Mouse (Mus musculus) embryonic facial prominence, embryonic 15.5 days (tissue): Measurements from ENCODE around the gene Mrpl10. TPM values are rescaled to one million over a fixed set of nuclear protein-coding genes. Genes with fewer than 3 reads are reported as not detected.
A peak's percentile ranks its signal among the peaks of the same experiment; 100 is the strongest.

ENCODE experiments used
- ATAC-seq: fragments of 200-750 bp; cut with Nextera tagmentation; 2 replicates; pipeline ENCODE4 v1.8.0; 2017; ENCODE audit warnings: low read depth, moderate TSS enrichment; ENCODE audit not compliant: insufficient number of reproducible peaks, low FRiP score, low TSS enrichment
- H3K27ac ChIP-seq: fragments of 300-500 bp; sonication (generic); replicated peaks from 2 replicates; pipeline ENCODE4 v1.5.1; 2015; ENCODE audit warnings: mild to moderate bottlenecking, inconsistent platforms
- H3K27me3 ChIP-seq: fragments of 300-500 bp; sonication (generic); 2 replicates; pipeline ENCODE4 v1.6.1; 2015; ENCODE audit warnings: inconsistent platforms
- H3K36me3 ChIP-seq: fragments of 300-500 bp; sonication (generic); 2 replicates; pipeline ENCODE4 v1.6.1; 2015; ENCODE audit warnings: mild to moderate bottlenecking, inconsistent platforms
- H3K4me1 ChIP-seq: fragments of 300-500 bp; sonication (generic); 2 replicates; pipeline ENCODE4 v1.6.1; 2015; ENCODE audit warnings: inconsistent platforms
- H3K4me2 ChIP-seq: fragments of 300-500 bp; sonication (generic); replicated peaks from 2 replicates; pipeline ENCODE4 v1.6.1; 2015; ENCODE audit warnings: mild to moderate bottlenecking, inconsistent platforms
- H3K4me3 ChIP-seq: fragments of 300-500 bp; sonication (generic); replicated peaks from 2 replicates; pipeline ENCODE4 v1.5.1; 2015; ENCODE audit warnings: mild to moderate bottlenecking, inconsistent platforms
- H3K9ac ChIP-seq: fragments of 300-500 bp; sonication (generic); 2 replicates; pipeline ENCODE4 v1.6.1; 2015; ENCODE audit warnings: inconsistent platforms
- H3K9me3 ChIP-seq: fragments of 300-500 bp; sonication (generic); replicated peaks from 2 replicates; pipeline ENCODE4 v1.6.1; 2016; ENCODE audit warnings: inconsistent platforms
- WGBS: fragments of 180-500 bp; shearing (Covaris S2); methylation state at CpG from one replicate; pipeline ENCODE4 v1.1.7; 2015; 5-methylcytosine and 5-hydroxymethylcytosine counted together
- polyA plus RNA-seq: library from polyadenylated mRNA; unstranded; fragments of >200 nt; fragmentation: Nextera tagmentation; extraction: Ambion mirVana; gene quantifications from 2 replicates; pipeline ENCODE4 v1.2.1, GENCODE M21; 2015

Gene Mrpl10
- polyA plus RNA-seq, 1 experiment from 2014 or later = 77.9 TPM

DNA sequence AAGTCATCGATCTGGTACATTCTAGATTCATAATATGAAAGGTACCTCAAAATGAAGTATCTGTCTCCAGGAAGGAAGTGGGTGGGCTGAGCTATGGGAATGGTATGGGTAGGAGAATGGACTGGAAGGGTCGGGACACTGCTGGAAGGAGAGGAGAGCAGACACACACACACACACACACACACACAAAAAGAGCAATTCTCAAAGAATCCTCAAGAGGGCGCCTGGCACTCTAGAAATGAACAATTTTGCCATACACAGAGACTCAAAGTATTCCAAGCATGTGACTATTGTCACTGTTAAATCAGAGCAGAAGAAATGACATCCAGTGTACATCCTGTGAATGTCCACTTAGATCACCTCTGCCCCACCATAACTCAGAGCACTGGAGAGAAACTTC, 31.2 kb downstream of the Mrpl10 start:
- H3K4me2 ChIP-seq = no peak overlapping the region
- no peaks in the 10 kb centered on the region for H3K27me3 ChIP-seq
- H3K9me3 ChIP-seq = no peaks in the 10 kb centered on the region
- WGBS = 25% methylated on average over 3 of the region's 3 CpGs
- no peak overlapping the region for H3K27ac ChIP-seq
- ATAC-seq = no peak
- H3K36me3 ChIP-seq = peaks cover 14% of the 10 kb centered on the region; the same call in 1 of the 2 replicates
- H3K4me3 ChIP-seq = no peak overlapping the region
- no peak overlapping the region for H3K9ac ChIP-seq
- no peaks in the 10 kb centered on the region for H3K4me1 ChIP-seq

DNA sequence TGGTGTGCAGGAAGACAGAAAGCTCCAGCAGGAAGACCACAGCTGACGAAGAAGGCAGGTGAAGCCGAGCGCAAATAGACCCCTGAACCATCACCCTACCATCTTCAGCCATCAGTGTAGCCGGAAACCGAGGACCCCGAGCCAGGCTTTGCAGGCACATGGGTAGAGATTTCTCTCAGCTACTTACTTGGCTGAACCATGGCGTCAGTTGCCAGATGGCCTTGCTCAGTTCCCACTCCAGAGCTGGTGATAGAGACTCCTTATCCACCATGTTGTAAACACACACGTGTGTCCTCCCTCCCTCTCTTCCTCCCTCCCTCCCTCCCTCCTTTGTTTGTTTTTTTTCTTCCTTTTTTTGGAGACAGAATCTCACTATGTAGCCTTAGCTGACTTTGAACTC, 32.9 kb downstream of the Mrpl10 start:
- Histone ChIP-seq H3K27ac (no peak overlapping the region), H3K27me3 (no peaks in the 10 kb centered on the region), H3K4me2 (no peak overlapping the region), H3K36me3 (no peaks in the 10 kb centered on the region), H3K4me1 (no peaks in the 10 kb centered on the region), H3K4me3 (no peak overlapping the region), H3K9ac (no peak overlapping the region), H3K9me3 (no peaks in the 10 kb centered on the region)
- ATAC-seq = no peak
- whole genome bisulfite sequencing = 67% methylated on average over 8 of the region's 8 CpGs

DNA sequence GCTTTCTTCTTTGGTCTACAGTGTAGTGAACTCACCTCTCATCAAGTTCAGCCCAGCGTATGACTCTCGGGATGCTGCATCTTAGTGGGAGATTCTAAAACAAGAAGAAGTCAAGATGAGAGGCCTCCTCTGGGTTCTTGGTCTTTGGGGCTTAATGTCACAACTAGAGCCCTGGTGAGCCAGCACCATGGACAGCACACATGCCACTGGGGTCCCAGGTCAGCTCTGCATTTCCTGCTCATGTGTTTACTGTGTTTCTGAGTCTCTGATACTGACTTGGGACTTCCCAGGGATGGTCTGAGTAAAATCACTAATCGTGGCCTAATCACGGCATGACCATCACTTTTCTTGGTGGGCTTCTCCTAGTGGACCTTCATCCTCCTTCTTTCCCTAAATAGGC, 37.4 kb downstream of the Mrpl10 start:
- 51% methylated on average over 4 of the region's 4 CpGs for WGBS

DNA sequence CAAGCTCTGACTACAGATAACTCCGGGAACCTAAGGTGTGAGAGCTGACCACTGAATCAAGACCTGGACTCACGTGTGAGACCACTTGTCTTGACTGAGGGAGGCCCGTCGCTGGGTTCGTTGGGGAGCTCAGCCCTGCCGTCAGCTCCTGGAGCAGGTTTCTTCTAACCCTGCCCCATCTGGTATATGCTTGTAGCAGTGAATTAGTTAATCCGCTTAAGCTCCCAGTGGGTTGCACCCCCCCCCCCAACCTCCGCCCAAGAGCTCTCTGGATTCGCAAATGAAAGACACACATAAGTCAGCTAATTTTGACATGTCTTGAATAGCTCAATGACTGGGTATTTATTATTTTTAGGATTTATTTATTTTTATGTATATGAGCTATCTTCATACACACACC, 38.9 kb downstream of the Mrpl10 start:
- Histone ChIP-seq H3K4me3 (no peak overlapping the region), H3K36me3 (no peaks in the 10 kb centered on the region), H3K4me2 (no peak overlapping the region), H3K9ac (no peak overlapping the region), H3K27me3 (0 out of 2 replicates have a peak, but pooled peaks cover 6% of the 10 kb centered on the region), H3K4me1 (peaks cover 13% of the 10 kb centered on the region), H3K9me3 (no peaks in the 10 kb centered on the region), H3K27ac (no peak overlapping the region)
- no peak for ATAC-seq
- WGBS = 16% methylated on average over 9 of the region's 9 CpGs

More for the DNA sequence above, 37.4 kb downstream of the Mrpl10 start:
- Histone ChIP-seq H3K4me3 (no peak overlapping the region), H3K9ac (no peak overlapping the region), H3K4me2 (no peak overlapping the region), H3K27me3 (0 out of 2 replicates have a peak, but pooled peaks cover 6% of the 10 kb centered on the region), H3K27ac (no peak overlapping the region), H3K9me3 (no peaks in the 10 kb centered on the region), H3K36me3 (no peaks in the 10 kb centered on the region), H3K4me1 (peaks cover 8% of the 10 kb centered on the region)
- no peak for ATAC-seq

DNA sequence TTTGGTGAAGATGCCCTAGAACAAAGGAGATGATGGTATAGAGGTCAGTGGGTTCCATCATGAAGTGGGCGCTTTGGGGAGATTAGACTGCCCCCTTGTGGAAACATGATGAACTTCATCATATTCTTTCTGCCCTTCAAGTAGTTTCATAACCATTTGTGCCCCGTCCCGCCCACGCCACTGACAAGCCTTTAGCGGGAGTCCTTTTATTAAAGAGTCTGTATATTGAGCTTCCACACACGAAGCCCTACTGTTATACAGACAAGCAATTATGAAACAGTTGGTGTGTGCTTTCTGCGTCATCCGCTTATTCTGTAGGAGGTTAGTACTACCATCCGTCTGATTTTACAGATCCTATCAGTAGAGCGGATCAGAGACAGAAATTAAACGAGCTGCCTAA, 41.6 kb downstream of the Mrpl10 start:
- H3K4me2 ChIP-seq = no peak overlapping the region; the same call in 1 of the 2 replicates
- ATAC-seq = no peak
- no peak overlapping the region for H3K4me3 ChIP-seq
- 23% methylated on average over 11 of the region's 11 CpGs for WGBS
- no peak overlapping the region for H3K9ac ChIP-seq
- no peaks in the 10 kb centered on the region for H3K9me3 ChIP-seq
- no peak overlapping the region for H3K27ac ChIP-seq
- 0 out of 2 replicates have a peak, but pooled peaks cover 6% of the 10 kb centered on the region for H3K27me3 ChIP-seq
- peaks cover 13% of the 10 kb centered on the region for H3K4me1 ChIP-seq
- no peaks in the 10 kb centered on the region for H3K36me3 ChIP-seq

DNA sequence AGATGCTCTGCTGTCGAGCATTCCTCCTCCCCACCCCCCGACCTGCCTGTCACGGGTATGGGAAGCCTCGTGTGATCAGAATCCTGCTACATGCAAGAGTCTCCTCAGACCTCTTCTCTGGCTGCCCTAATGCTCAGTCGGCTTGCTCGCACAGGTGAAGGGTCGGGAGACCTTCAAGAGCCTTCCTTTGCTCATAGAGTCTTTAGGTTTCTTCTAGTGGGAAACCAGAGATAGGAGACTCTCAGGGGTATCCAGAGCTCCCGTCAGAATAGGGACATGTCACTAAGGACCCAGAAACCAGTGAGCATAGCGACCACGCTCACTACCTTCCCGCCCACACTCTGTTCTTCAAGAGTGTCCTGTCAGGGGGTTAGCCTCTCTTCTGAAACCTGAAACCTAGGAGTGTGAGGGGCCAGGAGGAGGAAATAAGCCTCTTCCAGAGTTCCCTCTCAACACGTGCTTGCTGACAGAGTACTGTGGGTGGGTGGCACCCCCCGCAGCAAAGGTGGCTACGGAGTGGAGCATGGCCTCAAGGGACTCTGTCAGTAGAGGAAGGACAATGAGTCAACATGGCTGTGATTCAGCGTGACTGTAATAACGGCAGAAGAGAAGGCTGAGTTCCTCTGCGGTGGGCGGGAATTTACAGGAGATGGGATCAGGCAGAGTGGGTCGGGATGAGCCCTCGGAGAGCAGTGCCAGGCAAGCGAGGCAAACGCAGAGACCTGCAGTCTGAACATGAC, 42.2 kb downstream of the Mrpl10 start:
- Histone ChIP-seq H3K4me2 (peak overlapping the region; percentile 27), H3K4me3 (no peak overlapping the region), H3K4me1 (peaks cover 13% of the 10 kb centered on the region), H3K9ac (no peak overlapping the region), H3K27ac (no peak overlapping the region), H3K36me3 (no peaks in the 10 kb centered on the region), H3K9me3 (no peaks in the 10 kb centered on the region), H3K27me3 (0 out of 2 replicates have a peak, but pooled peaks cover 6% of the 10 kb centered on the region)
- WGBS = 20% methylated on average over 22 of the region's 22 CpGs
- no peak for ATAC-seq

DNA sequence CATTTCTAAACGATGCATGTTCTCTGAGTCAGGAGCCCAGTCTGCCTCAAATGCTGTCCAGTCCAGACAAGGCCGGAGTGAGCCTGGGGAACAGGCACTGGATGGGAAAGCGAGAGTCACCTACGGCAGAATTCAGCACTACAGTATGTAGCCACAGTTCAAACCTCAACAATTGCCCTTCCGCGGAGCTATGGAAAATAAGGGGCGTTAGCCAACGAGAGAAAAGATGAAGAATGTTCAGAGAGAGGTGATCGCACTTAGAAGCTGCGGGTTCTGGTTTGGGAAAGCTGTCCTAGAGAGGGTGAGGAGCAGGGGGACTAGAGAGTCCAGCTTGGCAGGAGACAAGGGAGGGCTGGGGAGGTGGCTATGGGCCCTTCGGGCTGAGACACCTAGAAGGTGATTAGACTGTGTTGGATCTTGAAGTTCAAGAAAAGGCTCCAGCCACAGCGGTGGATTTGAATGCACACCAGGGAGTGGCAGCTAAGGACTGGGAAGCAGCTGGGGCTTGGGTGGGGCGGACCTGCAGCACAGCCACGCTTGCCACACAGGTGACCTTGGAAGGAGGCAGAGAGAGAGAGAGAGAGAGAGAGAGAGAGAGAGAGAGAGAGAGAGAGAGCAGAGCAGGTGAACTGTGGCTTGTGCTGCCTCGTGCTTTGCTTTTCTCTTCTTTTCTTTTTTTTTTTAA, 43.6 kb downstream of the Mrpl10 start:
- H3K27ac ChIP-seq = no peak overlapping the region
- WGBS = 81% methylated on average over 15 of the region's 15 CpGs
- H3K9me3 ChIP-seq = 0 out of 2 replicates have a peak, but pooled peaks cover 5% of the 10 kb centered on the region
- H3K4me1 ChIP-seq = peaks cover 13% of the 10 kb centered on the region
- 0 out of 2 replicates have a peak, but pooled peaks cover 6% of the 10 kb centered on the region for H3K27me3 ChIP-seq
- ATAC-seq = no peak
- H3K9ac ChIP-seq = no peak overlapping the region
- H3K4me3 ChIP-seq = no peak overlapping the region
- H3K4me2 ChIP-seq = no peak overlapping the region
- no peaks in the 10 kb centered on the region for H3K36me3 ChIP-seq

DNA sequence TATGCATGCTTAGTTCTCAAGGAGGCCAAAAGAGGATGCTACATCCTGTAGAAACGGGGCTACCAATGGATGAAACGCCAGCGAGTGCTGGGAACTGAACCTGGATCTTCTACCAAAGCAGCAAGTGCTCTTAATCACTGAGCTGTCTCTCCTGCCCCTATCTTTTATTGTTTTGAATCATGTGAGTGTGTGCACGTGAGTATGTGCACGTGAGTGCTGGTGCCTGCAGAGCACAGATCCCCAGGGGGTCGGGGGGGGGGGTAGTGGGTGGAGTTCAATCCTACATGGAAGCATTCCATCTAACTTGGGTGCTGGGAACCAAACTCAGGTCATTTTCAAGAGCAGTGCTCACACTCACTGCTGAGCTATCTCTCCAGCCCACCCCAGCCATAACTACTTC, 45.0 kb downstream of the Mrpl10 start:
- Histone ChIP-seq H3K9me3 (0 out of 2 replicates have a peak, but pooled peaks cover 5% of the 10 kb centered on the region), H3K27ac (no peak overlapping the region), H3K4me2 (no peak overlapping the region), H3K27me3 (0 out of 2 replicates have a peak, but pooled peaks cover 6% of the 10 kb centered on the region), H3K9ac (no peak overlapping the region), H3K4me3 (no peak overlapping the region), H3K36me3 (no peaks in the 10 kb centered on the region), H3K4me1 (peaks cover 13% of the 10 kb centered on the region)
- ATAC-seq = no peak
- 68% methylated on average over 6 of the region's 6 CpGs for WGBS

DNA sequence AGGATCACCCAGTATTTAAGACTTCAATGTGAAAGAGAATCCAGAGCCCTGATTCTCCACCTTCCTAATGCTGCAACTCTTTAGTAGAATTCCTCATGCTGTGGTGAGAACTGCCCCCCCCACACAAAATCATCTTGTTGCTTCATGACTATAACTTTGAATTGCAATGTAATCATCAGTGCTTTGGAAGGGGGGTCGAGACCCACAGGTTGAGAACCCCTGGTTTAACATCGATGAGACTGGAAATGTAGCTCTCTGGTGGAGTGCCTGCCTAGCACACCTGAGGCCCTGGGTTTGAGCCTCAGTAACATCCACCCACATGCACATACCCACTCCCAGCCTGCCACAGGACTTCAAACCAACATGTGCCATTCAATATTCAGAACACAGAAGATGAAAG, 53.2 kb downstream of the Mrpl10 start:
- H3K4me3 ChIP-seq = no peak overlapping the region
- no peak for ATAC-seq
- WGBS = 62% methylated on average over 2 of the region's 2 CpGs
- no peak overlapping the region for H3K27ac ChIP-seq
- no peak overlapping the region for H3K4me2 ChIP-seq
- no peaks in the 10 kb centered on the region for H3K36me3 ChIP-seq
- H3K9ac ChIP-seq = no peak overlapping the region
- peaks cover 33% of the 10 kb centered on the region for H3K27me3 ChIP-seq
- no peaks in the 10 kb centered on the region for H3K4me1 ChIP-seq
- no peaks in the 10 kb centered on the region for H3K9me3 ChIP-seq

DNA sequence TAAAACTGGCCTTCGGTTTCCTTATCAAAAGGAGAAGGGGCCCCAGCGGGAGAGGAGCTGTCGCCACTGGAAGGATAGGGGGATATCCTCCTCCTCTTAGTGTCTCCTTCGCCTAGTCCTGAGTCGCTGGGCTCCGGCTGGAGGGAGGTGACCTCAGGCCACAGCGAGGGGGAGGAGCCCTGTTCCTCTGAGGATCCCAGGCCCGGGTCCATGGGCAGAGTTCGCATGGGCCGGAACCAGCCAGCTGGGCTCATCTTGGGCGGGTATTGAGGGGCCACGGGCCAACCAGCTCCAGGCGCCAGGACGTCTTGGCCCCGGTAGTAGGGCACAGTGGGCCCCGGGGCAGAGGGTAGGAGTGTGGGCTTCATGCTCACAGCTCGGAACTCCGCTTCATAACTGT, 57.4 kb downstream of the Mrpl10 start:
- 21% methylated on average over 18 of the region's 18 CpGs for WGBS
- Histone ChIP-seq H3K4me3 (no peak overlapping the region), H3K4me1 (no peaks in the 10 kb centered on the region), H3K27ac (no peak overlapping the region), H3K4me2 (no peak overlapping the region), H3K36me3 (no peaks in the 10 kb centered on the region), H3K27me3 (peaks cover 45% of the 10 kb centered on the region), H3K9me3 (no peaks in the 10 kb centered on the region), H3K9ac (no peak overlapping the region)
- no peak for ATAC-seq
